Mouse (Mus musculus) stomach, embryonic 14.5 days (tissue): ENCODE data around the gene Cd36. TPM values are rescaled to one million over a fixed set of nuclear protein-coding genes. Genes with fewer than 3 reads are reported as not detected.

Experiments
- ATAC-seq: fragments of 200-750 bp; cut with Nextera tagmentation; 2 replicates; pipeline ENCODE4 v1.8.0; 2017; ENCODE audit warnings: low read depth, moderate TSS enrichment; ENCODE audit not compliant: insufficient number of reproducible peaks, insufficient read depth, low FRiP score
- H3K27ac ChIP-seq: fragments of 300-500 bp; sonication (generic); 2 replicates; pipeline ENCODE4 v1.5.1; 2014; ENCODE audit warnings: mild to moderate bottlenecking, low read length, moderate library complexity, mixed read lengths
- H3K27me3 ChIP-seq: fragments of 300-500 bp; sonication (generic); 2 replicates; pipeline ENCODE4 v1.6.1; 2014; ENCODE audit warnings: low read length, control low read depth, mixed read lengths; ENCODE audit not compliant: control insufficient read depth, insufficient read depth
- H3K36me3 ChIP-seq: fragments of 300-500 bp; sonication (generic); 2 replicates; pipeline ENCODE4 v1.6.1; 2014; ENCODE audit warnings: mild to moderate bottlenecking, control low read depth, low read length, moderate library complexity, mixed read lengths; ENCODE audit not compliant: control insufficient read depth, insufficient read depth
- H3K4me1 ChIP-seq: fragments of 300-500 bp; sonication (generic); 2 replicates; pipeline ENCODE4 v1.6.1; 2014; ENCODE audit warnings: low read length, control low read depth, mixed read lengths; ENCODE audit not compliant: control insufficient read depth, insufficient read depth
- H3K4me2 ChIP-seq: fragments of 300-500 bp; sonication (generic); replicated peaks from 2 replicates; pipeline ENCODE4 v1.6.1; 2014; ENCODE audit warnings: low read depth, low read length, control low read depth
- H3K4me3 ChIP-seq: fragments of 300-500 bp; sonication (generic); 2 replicates; pipeline ENCODE4 v1.5.1; 2014; ENCODE audit warnings: low read depth, low read length, control low read depth
- H3K9ac ChIP-seq: fragments of 300-500 bp; sonication (generic); replicated peaks from 2 replicates; pipeline ENCODE4 v1.6.1; 2014; ENCODE audit warnings: low read depth, mild to moderate bottlenecking, control low read depth, low read length, moderate library complexity, mixed read lengths
- H3K9me3 ChIP-seq: fragments of 300-500 bp; sonication (generic); 2 replicates; pipeline ENCODE4 v1.6.1; 2016; ENCODE audit warnings: low read depth, low read length, control low read depth; ENCODE audit not compliant: control insufficient read depth
- WGBS: fragments of 180-500 bp; shearing (Covaris S2); extraction: QIAGEN DNeasy Blood & Tissue Kit; methylation state at CpG from one replicate; pipeline ENCODE4 v1.1.7; 2014; 5-methylcytosine and 5-hydroxymethylcytosine counted together
- polyA plus RNA-seq: library from polyadenylated mRNA; unstranded; fragments of >200 nt; fragmentation: Nextera tagmentation; extraction: Ambion mirVana; gene quantifications from 2 replicates; pipeline ENCODE4 v1.2.1, GENCODE M21; 2014

The Cd36 gene
- polyA plus RNA-seq, 1 experiment from 2014 or later, result 28.8 TPM

- Histone ChIP-seq H3K9ac (no peak overlapping the region), H3K27me3 (no peaks in the 10 kb centered on the region), H3K36me3 (no peaks in the 10 kb centered on the region), H3K4me1 (no peaks in the 10 kb centered on the region), H3K27ac (no peak overlapping the region), H3K4me3 (no peak overlapping the region), H3K9me3 (no peaks in the 10 kb centered on the region), H3K4me2 (no peak overlapping the region)
- WGBS, result 87% methylated on average over 3 of the region's 3 CpGs
- ATAC-seq, result no peak
These were observed 81.7 kb downstream of the Cd36 start for GRCm38 (mm10) chr5:17806774-17807377.

DNA sequence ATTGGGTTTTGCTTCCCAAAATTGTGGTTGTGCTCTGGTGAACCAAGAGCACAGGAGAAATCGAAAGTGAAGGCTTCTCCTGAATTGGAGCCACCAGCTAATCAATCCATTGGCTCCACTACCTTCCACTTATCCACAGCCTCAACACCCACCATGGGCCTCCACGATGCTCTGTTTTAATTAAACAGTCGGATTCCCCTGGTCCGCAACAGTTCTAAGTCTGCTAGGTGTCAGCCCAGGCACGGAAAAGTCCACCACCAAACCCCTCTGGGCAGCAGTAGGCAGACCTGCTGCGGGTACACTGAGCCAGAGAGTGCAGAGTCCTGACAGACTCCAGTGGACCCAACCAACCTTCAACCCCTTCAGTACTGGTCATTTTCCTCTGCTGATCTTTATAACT is 112.0 kb downstream of the Cd36 start:
- H3K4me2 ChIP-seq, result no peak overlapping the region
- ATAC-seq, result no peak
- 96% methylated on average over 6 of the region's 6 CpGs for WGBS

GRCm38 (mm10) chr5:17770328-17770727 is 118.3 kb downstream of the Cd36 start:
- Histone ChIP-seq H3K4me1 (no peaks in the 10 kb centered on the region), H3K9me3 (no peaks in the 10 kb centered on the region), H3K9ac (no peak overlapping the region), H3K4me3 (no peak overlapping the region), H3K4me2 (no peak overlapping the region), H3K27me3 (no peaks in the 10 kb centered on the region), H3K36me3 (no peaks in the 10 kb centered on the region), H3K27ac (no peak overlapping the region)
- ATAC-seq, result no peak
- 87% methylated on average over 2 of the region's 2 CpGs for WGBS

More for the DNA sequence above, 112.0 kb downstream of the Cd36 start:
- Histone ChIP-seq H3K36me3 (no peaks in the 10 kb centered on the region), H3K4me1 (no peaks in the 10 kb centered on the region), H3K4me3 (no peak overlapping the region), H3K9me3 (no peaks in the 10 kb centered on the region), H3K27ac (no peak overlapping the region), H3K9ac (no peak overlapping the region), H3K27me3 (no peaks in the 10 kb centered on the region)

DNA sequence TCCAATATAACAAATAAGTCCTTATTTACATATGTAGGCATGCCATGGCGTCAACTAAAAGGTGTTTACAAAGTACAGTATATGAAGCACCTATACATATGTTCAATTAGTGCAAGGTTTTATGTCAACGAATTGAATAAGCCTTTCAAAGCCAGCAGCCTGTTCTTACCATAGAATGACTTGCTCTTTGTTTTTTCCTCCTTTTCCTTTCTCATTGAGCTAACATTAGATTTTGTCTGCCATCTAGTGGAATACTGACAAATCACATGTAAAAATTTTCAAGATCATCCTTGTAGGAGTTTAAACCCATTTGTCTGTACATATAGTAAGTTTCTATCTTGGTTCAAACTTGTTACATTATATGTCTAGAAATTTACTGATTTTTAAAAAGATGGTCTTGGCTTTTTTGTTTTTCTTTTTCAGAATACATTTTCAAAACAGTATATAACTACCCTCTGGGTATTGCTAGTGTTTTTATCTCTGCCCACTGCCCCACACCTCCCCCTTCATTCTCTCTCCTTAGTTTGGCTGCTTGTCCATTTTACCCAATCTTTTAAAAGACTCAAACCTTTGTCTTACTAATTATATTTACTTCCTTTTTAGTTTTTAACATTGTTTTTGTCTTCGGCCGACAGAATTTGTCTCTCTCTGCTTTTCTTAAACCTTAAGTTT is 122.5 kb downstream of the Cd36 start:
- no peak overlapping the region for H3K27ac ChIP-seq
- H3K4me3 ChIP-seq, result no peak overlapping the region
- no peaks in the 10 kb centered on the region for H3K36me3 ChIP-seq
- H3K4me2 ChIP-seq, result no peak overlapping the region
- H3K27me3 ChIP-seq, result no peaks in the 10 kb centered on the region
- H3K4me1 ChIP-seq, result no peaks in the 10 kb centered on the region
- no peak overlapping the region for H3K9ac ChIP-seq
- WGBS, result 50% methylated on average over 4 of the region's 4 CpGs
- no peak for ATAC-seq
- no peaks in the 10 kb centered on the region for H3K9me3 ChIP-seq

DNA sequence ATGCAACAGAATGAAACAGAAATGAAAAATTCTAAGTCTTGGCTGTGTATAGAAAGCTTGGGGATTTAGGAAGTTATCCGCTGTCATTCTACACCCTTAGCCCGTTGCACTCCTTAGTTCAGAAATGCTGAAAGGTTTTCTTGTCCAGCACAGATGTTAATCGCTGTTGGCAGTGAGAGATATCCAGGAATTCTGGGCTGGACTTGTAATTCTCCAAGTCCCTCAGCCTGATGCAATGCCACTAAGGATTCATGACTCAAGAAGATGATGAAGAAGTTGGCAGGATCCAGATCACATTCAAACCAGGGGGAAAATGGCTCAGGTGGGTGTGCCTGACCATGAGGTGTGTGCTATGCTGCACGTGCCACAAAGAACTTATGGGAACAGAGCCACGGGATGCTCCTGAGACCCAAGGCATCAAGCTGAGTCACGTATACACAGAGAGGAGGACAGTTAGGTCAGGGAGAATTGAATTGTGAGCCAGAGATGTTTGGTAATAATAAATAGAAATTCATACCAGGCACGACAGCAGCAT is 135.1 kb downstream of the Cd36 start:
- Histone ChIP-seq H3K4me2 (no peak overlapping the region), H3K4me1 (no peaks in the 10 kb centered on the region), H3K27ac (no peak overlapping the region), H3K4me3 (no peak overlapping the region), H3K36me3 (no peaks in the 10 kb centered on the region), H3K9ac (no peak overlapping the region), H3K27me3 (no peaks in the 10 kb centered on the region), H3K9me3 (no peaks in the 10 kb centered on the region)
- 67% methylated on average over 7 of the region's 7 CpGs for WGBS
- ATAC-seq, result no peak

- H3K4me2 ChIP-seq, result no peak overlapping the region
- H3K9me3 ChIP-seq, result no peaks in the 10 kb centered on the region
- no peak overlapping the region for H3K27ac ChIP-seq
- H3K27me3 ChIP-seq, result no peaks in the 10 kb centered on the region
- 0 out of 2 replicates have a peak, but pooled peaks cover 2% of the 10 kb centered on the region for H3K4me1 ChIP-seq
- no peaks in the 10 kb centered on the region for H3K36me3 ChIP-seq
- WGBS, result 78% methylated on average over 3 of the region's 3 CpGs
- no peak overlapping the region for H3K9ac ChIP-seq
- no peak overlapping the region for H3K4me3 ChIP-seq
- ATAC-seq, result no peak
These were observed 140.3 kb downstream of the Cd36 start for GRCm38 (mm10) chr5:17748293-17748692.

GRCm38 (mm10) chr5:17747143-17747542 is 141.5 kb downstream of the Cd36 start:
- ATAC-seq, result no peak

GRCm38 (mm10) chr5:17746520-17746919 is 142.1 kb downstream of the Cd36 start:
- Histone ChIP-seq H3K4me1 (0 out of 2 replicates have a peak, but pooled peaks cover 2% of the 10 kb centered on the region), H3K9me3 (no peaks in the 10 kb centered on the region), H3K36me3 (no peaks in the 10 kb centered on the region), H3K4me2 (no peak overlapping the region), H3K9ac (no peak overlapping the region), H3K4me3 (no peak overlapping the region), H3K27me3 (no peaks in the 10 kb centered on the region), H3K27ac (no peak overlapping the region)
- ATAC-seq, result peak; percentile 58; the same call in 1 of the 2 replicates

More at GRCm38 (mm10) chr5:17747143-17747542, 141.5 kb downstream of the Cd36 start:
- no peak overlapping the region for H3K4me2 ChIP-seq
- H3K4me1 ChIP-seq, result 0 out of 2 replicates have a peak, but pooled peaks cover 2% of the 10 kb centered on the region
- 16% methylated on average over 5 of the region's 5 CpGs for WGBS
- no peak overlapping the region for H3K4me3 ChIP-seq
- no peaks in the 10 kb centered on the region for H3K9me3 ChIP-seq
- H3K27me3 ChIP-seq, result no peaks in the 10 kb centered on the region
- H3K27ac ChIP-seq, result no peak overlapping the region
- H3K9ac ChIP-seq, result no peak overlapping the region
- H3K36me3 ChIP-seq, result no peaks in the 10 kb centered on the region
